Mouse (Mus musculus) CD8-positive naive resting alpha-beta T cell, adult 2 months (primary cell): ENCODE results near the gene Otop3.

Experiments
- DNase-seq, 2 experiments: peaks; one replicate each; pipeline ENCODE4 v3.0.0; 2022; ENCODE audit warnings: low read depth in 2 of 2, low spot score in 2 of 2

The Otop3 gene

GRCm38 (mm10) chr11:115391358-115391757 is 56.8 kb downstream of the Otop3 start:
- no peak for DNase-seq

GRCm38 (mm10) chr11:115393721-115394325 is 59.3 kb downstream of the Otop3 start:
- no peak for DNase-seq
